Mouse (Mus musculus): ENCODE measurements around the gene Spaca4. TPM values are rescaled to one million over a fixed set of nuclear protein-coding genes. Genes with fewer than 3 reads are reported as not detected.

The Spaca4 gene
- polyA plus RNA-seq, 1 experiment from 2014 or later = not detected

GRCm38 (mm10) chr7:45685811-45686210 is 39.8 kb downstream of the Spaca4 start:
- no peak overlapping the region for H3K4me3 ChIP-seq
- no peaks in the 10 kb centered on the region for H3K36me3 ChIP-seq
- H3K4me1 ChIP-seq = peaks cover 20% of the 10 kb centered on the region
- no peak overlapping the region for H3K4me2 ChIP-seq (replicated peaks)
- no peak overlapping the region; the same call in 1 of the 2 replicates for H3K9ac ChIP-seq
- H3K9me3 ChIP-seq (replicated peaks) = no peaks in the 10 kb centered on the region
- peaks cover 22% of the 10 kb centered on the region for H3K27me3 ChIP-seq
- ATAC-seq (ENCODE audit: low FRiP score) = no peak
- H3K27ac ChIP-seq = no peak overlapping the region
- WGBS = 52% methylated on average over 10 of the region's 10 CpGs

- peaks cover 11% of the 10 kb centered on the region; the same call in 1 of the 2 replicates for H3K27me3 ChIP-seq
- 0 out of 2 replicates have a peak within 1 kb of the TSS, but pooled peaks have one; percentile 68 for H3K27ac ChIP-seq
- no peak within 1 kb of the TSS for H3K4me2 ChIP-seq (replicated peaks)
- no peaks in the 10 kb centered on the region for H3K36me3 ChIP-seq
- no peaks in the 10 kb centered on the region for H3K9me3 ChIP-seq (replicated peaks)
- H3K4me1 ChIP-seq = peaks cover 20% of the 10 kb centered on the region
- H3K4me3 ChIP-seq = no peak within 1 kb of the TSS
- H3K9ac ChIP-seq = no peak within 1 kb of the TSS
- ATAC-seq (ENCODE audit: low FRiP score) = no peak
- WGBS = 73% methylated on average over 7 of the region's 7 CpGs
Observed at GRCm38 (mm10) chr7:45683396-45684050, 42.1 kb downstream of the Spaca4 start, which contains the start of gene Ntn5. Ntn5 (plus strand) TSS chr7:45684022.

- 33% methylated on average over 14 of the region's 14 CpGs for WGBS
- H3K4me2 ChIP-seq (replicated peaks) = peak overlapping the region; percentile 41
- peak overlapping the region; percentile 68 for H3K27ac ChIP-seq
- no peaks in the 10 kb centered on the region for H3K9me3 ChIP-seq (replicated peaks)
- peaks cover 11% of the 10 kb centered on the region; the same call in 1 of the 2 replicates for H3K27me3 ChIP-seq
- H3K36me3 ChIP-seq = no peaks in the 10 kb centered on the region
- peak; percentile 75 for ATAC-seq (ENCODE audit: low FRiP score)
- H3K4me1 ChIP-seq = peaks cover 20% of the 10 kb centered on the region
- H3K4me3 ChIP-seq = no peak overlapping the region
- H3K9ac ChIP-seq = peak overlapping the region; percentile 56
Observed at GRCm38 (mm10) chr7:45682144-45683126, 43.2 kb downstream of the Spaca4 start.

- WGBS = 81% methylated on average over 8 of the region's 8 CpGs
- no peak overlapping the region for H3K9ac ChIP-seq
- ATAC-seq (ENCODE audit: low FRiP score) = no peak
- peaks cover 12% of the 10 kb centered on the region for H3K4me1 ChIP-seq
- no peak overlapping the region for H3K4me2 ChIP-seq (replicated peaks)
- peaks cover 11% of the 10 kb centered on the region; the same call in 1 of the 2 replicates for H3K27me3 ChIP-seq
- H3K4me3 ChIP-seq = no peak overlapping the region
- no peaks in the 10 kb centered on the region for H3K36me3 ChIP-seq
- H3K27ac ChIP-seq = no peak overlapping the region
- no peaks in the 10 kb centered on the region for H3K9me3 ChIP-seq (replicated peaks)
Observed at GRCm38 (mm10) chr7:45681046-45681736, 44.4 kb downstream of the Spaca4 start.

GRCm38 (mm10) chr7:45679966-45680621 is 45.5 kb downstream of the Spaca4 start:
- ATAC-seq (ENCODE audit: low FRiP score) = no peak
- Histone ChIP-seq H3K9ac (no peak overlapping the region), H3K27me3 (peaks cover 6% of the 10 kb centered on the region; the same call in 1 of the 2 replicates), H3K4me1 (peaks cover 8% of the 10 kb centered on the region; the same call in 1 of the 2 replicates), H3K27ac (no peak overlapping the region), H3K9me3 (replicated peaks) (no peaks in the 10 kb centered on the region), H3K4me2 (replicated peaks) (no peak overlapping the region), H3K36me3 (no peaks in the 10 kb centered on the region), H3K4me3 (no peak overlapping the region)
- 70% methylated on average over 14 of the region's 14 CpGs for WGBS

GRCm38 (mm10) chr7:45678513-45678912 is 47.1 kb downstream of the Spaca4 start:
- ATAC-seq (ENCODE audit: low FRiP score) = no peak
- 93% methylated on average over 14 of the region's 14 CpGs for WGBS
- peaks cover 2% of the 10 kb centered on the region; the same call in 1 of the 2 replicates for H3K27me3 ChIP-seq
- H3K9ac ChIP-seq = no peak overlapping the region
- H3K4me2 ChIP-seq (replicated peaks) = no peak overlapping the region
- H3K36me3 ChIP-seq = no peaks in the 10 kb centered on the region
- no peak overlapping the region for H3K4me3 ChIP-seq
- H3K9me3 ChIP-seq (replicated peaks) = no peaks in the 10 kb centered on the region
- no peak overlapping the region for H3K27ac ChIP-seq
- H3K4me1 ChIP-seq = peaks cover 8% of the 10 kb centered on the region; the same call in 1 of the 2 replicates

GRCm38 (mm10) chr7:45677627-45678295 is 47.9 kb downstream of the Spaca4 start:
- H3K4me1 ChIP-seq = peaks cover 4% of the 10 kb centered on the region; the same call in 1 of the 2 replicates
- 82% methylated on average over 7 of the region's 7 CpGs for WGBS
- no peaks in the 10 kb centered on the region for H3K36me3 ChIP-seq
- H3K27ac ChIP-seq = no peak overlapping the region
- no peak overlapping the region for H3K4me3 ChIP-seq
- ATAC-seq (ENCODE audit: low FRiP score) = no peak
- H3K27me3 ChIP-seq = no peaks in the 10 kb centered on the region
- no peak overlapping the region for H3K9ac ChIP-seq
- H3K4me2 ChIP-seq (replicated peaks) = no peak overlapping the region
- no peaks in the 10 kb centered on the region for H3K9me3 ChIP-seq (replicated peaks)

Other genes starting within 250 kb of the Spaca4 start
- gene Tulp2, start 243.9 kb downstream of the Spaca4 start, polyA plus RNA-seq (2016; fragmentation: Nextera tagmentation; extraction: Ambion mirVana) = 0.13 and 0.54 TPM in 2 replicates
- not detected in 2 replicates for gene Gm45808, start 239.0 kb downstream of the Spaca4 start, polyA plus RNA-seq (2016; fragmentation: Nextera tagmentation; extraction: Ambion mirVana)
- gene Dhdh, start 237.0 kb downstream of the Spaca4 start, polyA plus RNA-seq (2016; fragmentation: Nextera tagmentation; extraction: Ambion mirVana) = 3.4 and 3.5 TPM in 2 replicates
- 144 and 147 TPM in 2 replicates for gene Nucb1, start 215.4 kb downstream of the Spaca4 start, polyA plus RNA-seq (2016; fragmentation: Nextera tagmentation; extraction: Ambion mirVana)
- 16.7 and 19.2 TPM in 2 replicates for gene Ppp1r15a, start 199.5 kb downstream of the Spaca4 start, polyA plus RNA-seq (2016; fragmentation: Nextera tagmentation; extraction: Ambion mirVana)
- gene Plekha4, start 199.5 kb downstream of the Spaca4 start, polyA plus RNA-seq (2016; fragmentation: Nextera tagmentation; extraction: Ambion mirVana) = 1.9 and 3.8 TPM in 2 replicates
- gene Hsd17b14, start 170.9 kb downstream of the Spaca4 start, polyA plus RNA-seq (2016; fragmentation: Nextera tagmentation; extraction: Ambion mirVana) = 0.70 and 0.79 TPM in 2 replicates
- gene Bcat2, start 155.7 kb downstream of the Spaca4 start, polyA plus RNA-seq (2016; fragmentation: Nextera tagmentation; extraction: Ambion mirVana) = 35.2 and 36.9 TPM in 2 replicates
- gene Fgf21, start 110.3 kb downstream of the Spaca4 start, polyA plus RNA-seq (2016; fragmentation: Nextera tagmentation; extraction: Ambion mirVana) = 0.45 TPM in 1 of 2 replicates, not detected in the other
- 0.14 TPM in 1 of 2 replicates, not detected in the other for gene Fut1, start 108.5 kb downstream of the Spaca4 start, polyA plus RNA-seq (2016; fragmentation: Nextera tagmentation; extraction: Ambion mirVana)
- gene Izumo1, start 104.0 kb downstream of the Spaca4 start, polyA plus RNA-seq (2016; fragmentation: Nextera tagmentation; extraction: Ambion mirVana) = 0.18 TPM in 1 of 2 replicates, not detected in the other
- 15.6 and 16.2 TPM in 2 replicates for gene Rasip1, start 98.3 kb downstream of the Spaca4 start, polyA plus RNA-seq (2016; fragmentation: Nextera tagmentation; extraction: Ambion mirVana)
- gene Mamstr, start 85.8 kb downstream of the Spaca4 start, polyA plus RNA-seq (2016; fragmentation: Nextera tagmentation; extraction: Ambion mirVana) = 3.7 and 4.8 TPM in 2 replicates
- gene Fut2, start 59.4 kb downstream of the Spaca4 start, polyA plus RNA-seq (2016; fragmentation: Nextera tagmentation; extraction: Ambion mirVana) = 0.37 TPM in 1 of 2 replicates, not detected in the other
- 0.68 and 1.2 TPM in 2 replicates for gene Ntn5, start 41.8 kb downstream of the Spaca4 start, polyA plus RNA-seq (2016; fragmentation: Nextera tagmentation; extraction: Ambion mirVana)
- gene Sec1, start 31.4 kb downstream of the Spaca4 start, polyA plus RNA-seq (2016; fragmentation: Nextera tagmentation; extraction: Ambion mirVana) = 1.1 and 2.2 TPM in 2 replicates
- 21.2 and 25.5 TPM in 2 replicates for gene Car11, start 26.0 kb downstream of the Spaca4 start, polyA plus RNA-seq (2016; fragmentation: Nextera tagmentation; extraction: Ambion mirVana)
- gene Dbp, start 20.7 kb downstream of the Spaca4 start, polyA plus RNA-seq (2016; fragmentation: Nextera tagmentation; extraction: Ambion mirVana) = 4.2 and 5.3 TPM in 2 replicates
- gene Rpl18, start 10.4 kb downstream of the Spaca4 start, polyA plus RNA-seq (2016; fragmentation: Nextera tagmentation; extraction: Ambion mirVana) = 607 and 682 TPM in 2 replicates
- 28.7 and 30.3 TPM in 2 replicates for gene Sphk2, start 7.8 kb downstream of the Spaca4 start, polyA plus RNA-seq (2016; fragmentation: Nextera tagmentation; extraction: Ambion mirVana)
- 0.89 and 1.0 TPM in 2 replicates for gene Fam83e, start 4.6 kb downstream of the Spaca4 start, polyA plus RNA-seq (2016; fragmentation: Nextera tagmentation; extraction: Ambion mirVana)
- 8.4 and 11.9 TPM in 2 replicates for gene Lmtk3, start 57.9 kb upstream of the Spaca4 start, polyA plus RNA-seq (2016; fragmentation: Nextera tagmentation; extraction: Ambion mirVana)
- 2.4 and 3.0 TPM in 2 replicates for gene Sult2b1, start 58.9 kb upstream of the Spaca4 start, polyA plus RNA-seq (2016; fragmentation: Nextera tagmentation; extraction: Ambion mirVana)
- gene Cyth2, start 88.8 kb upstream of the Spaca4 start, polyA plus RNA-seq (2016; fragmentation: Nextera tagmentation; extraction: Ambion mirVana) = 280 and 284 TPM in 2 replicates
- gene Kcnj14, start 99.0 kb upstream of the Spaca4 start, polyA plus RNA-seq (2016; fragmentation: Nextera tagmentation; extraction: Ambion mirVana) = 0.80 and 0.96 TPM in 2 replicates
- gene Grwd1, start 105.1 kb upstream of the Spaca4 start, polyA plus RNA-seq (2016; fragmentation: Nextera tagmentation; extraction: Ambion mirVana) = 43.2 and 45.8 TPM in 2 replicates
- 43.5 and 45.6 TPM in 2 replicates for gene Kdelr1, start 147.0 kb upstream of the Spaca4 start, polyA plus RNA-seq (2016; fragmentation: Nextera tagmentation; extraction: Ambion mirVana)
- 1.6 TPM in 2 replicates for gene Grin2d, start 152.6 kb upstream of the Spaca4 start, polyA plus RNA-seq (2016; fragmentation: Nextera tagmentation; extraction: Ambion mirVana)
- gene Syngr4, start 170.9 kb upstream of the Spaca4 start, polyA plus RNA-seq (2016; fragmentation: Nextera tagmentation; extraction: Ambion mirVana) = 0.52 TPM in 1 of 2 replicates, not detected in the other
- gene Tmem143, start 171.1 kb upstream of the Spaca4 start, polyA plus RNA-seq (2016; fragmentation: Nextera tagmentation; extraction: Ambion mirVana) = 3.4 and 5.2 TPM in 2 replicates
- 42.6 and 55.0 TPM in 2 replicates for gene Emp3, start 195.6 kb upstream of the Spaca4 start, polyA plus RNA-seq (2016; fragmentation: Nextera tagmentation; extraction: Ambion mirVana)
- gene Ccdc114, start 198.3 kb upstream of the Spaca4 start, polyA plus RNA-seq (2016; fragmentation: Nextera tagmentation; extraction: Ambion mirVana) = 5.5 and 6.8 TPM in 2 replicates